Mouse (Mus musculus): ENCODE data around the gene Gm12184. TPM values are rescaled to one million over a fixed set of nuclear protein-coding genes. Genes with fewer than 3 reads are reported as not detected.

The Gm12184 gene
- polyA plus RNA-seq (2012; rRNA removed), result 24.0 and 57.0 TPM in 2 replicates

GRCm38 (mm10) chr11:48825979-48826751 is at the start of gene Gm12184, which contains the start of gene Trim7:
Gene Gm12184, minus strand, starts transcription at chr11:48826655.
Gene Trim7, plus strand, starts transcription at chr11:48826140.

GRCm38 (mm10) chr11:48871201-48871772 is 44.8 kb upstream of the Gm12184 start, which contains the start of gene Irgm1:
Gene Irgm1, minus strand, starts transcription at chr11:48871683.

GRCm38 (mm10) chr11:48816800-48817665 is 9.4 kb downstream of the Gm12184 start, which contains the start of gene Trim41:
Gene Trim41, minus strand, starts transcription at chr11:48817353.

GRCm38 (mm10) chr11:48799921-48800701 is 26.3 kb downstream of the Gm12184 start, which contains the start of gene Rack1:
Gene Rack1, plus strand, starts transcription at chr11:48800332.

Other genes with a start within 250 kb of the Gm12184 start
- gene Rack1, start 26.3 kb downstream of the Gm12184 start, polyA plus RNA-seq (2012; rRNA removed), result 1,363 and 1,952 TPM in 2 replicates
- 41.2 and 55.9 TPM in 2 replicates for gene Trim41, start 9.3 kb downstream of the Gm12184 start, polyA plus RNA-seq (2012; rRNA removed)
- 1.3 and 1.5 TPM in 2 replicates for gene Trim7, start 515 bp downstream of the Gm12184 start, polyA plus RNA-seq (2012; rRNA removed)
- gene Irgm1, start 45.0 kb upstream of the Gm12184 start, polyA plus RNA-seq (2012; rRNA removed), result 1.5 and 2.2 TPM in 2 replicates
- gene Gm5431, start 75.6 kb upstream of the Gm12184 start, polyA plus RNA-seq (2012; rRNA removed), result 0.12 and 0.13 TPM in 2 replicates
- 0.58 and 1.1 TPM in 2 replicates for gene Psme2b, start 119.5 kb upstream of the Gm12184 start, polyA plus RNA-seq (2012; rRNA removed)
- gene Olfr56, start 152.2 kb upstream of the Gm12184 start, polyA plus RNA-seq (2012; rRNA removed), result 0.02 and 0.06 TPM in 2 replicates
- 0.18 and 0.27 TPM in 2 replicates for gene 9930111J21Rik1, start 152.7 kb upstream of the Gm12184 start, polyA plus RNA-seq (2012; rRNA removed)
- not detected in 2 replicates for gene Gm12185, start 165.6 kb upstream of the Gm12184 start, polyA plus RNA-seq (2012; rRNA removed)
- gene Tgtp1, start 167.5 kb upstream of the Gm12184 start, polyA plus RNA-seq (2012; rRNA removed), result not detected in 2 replicates
- gene 9930111J21Rik2, start 224.6 kb upstream of the Gm12184 start, polyA plus RNA-seq (2012; rRNA removed), result 0.10 and 0.29 TPM in 2 replicates
- gene Tgtp2, start 237.6 kb upstream of the Gm12184 start, polyA plus RNA-seq (2012; rRNA removed), result not detected in 2 replicates
- 0.55 and 0.89 TPM in 2 replicates for gene Ifi47, start 249.9 kb upstream of the Gm12184 start, polyA plus RNA-seq (2012; rRNA removed)

All from central nervous system, embryonic 11.5 days (tissue).